Mouse (Mus musculus) right cerebral cortex, postnatal 36 days (tissue): ENCODE measurements around the gene Zdhhc1.

Experiments used
- DNase-seq, 2 experiments: peaks; one replicate each; pipeline ENCODE4 v3.0.0; 2022; ENCODE audit warnings: low spot score in 2 of 2, mixed read lengths in 1 of 2

Zdhhc1 gene

GRCm38 (mm10) chr8:105496439-105497180, at the start of gene Zdhhc1:
Gene Zdhhc1 (minus strand): TSS chr8:105496902.
- peak; percentile 74 to 79 for DNase-seq

GRCm38 (mm10) chr8:105545249-105545648, 48.5 kb upstream of the Zdhhc1 start:
- DNase-seq = peak in 1 of 2 experiments; percentile 26

GRCm38 (mm10) chr8:105544544-105545205, 48.0 kb upstream of the Zdhhc1 start:
- DNase-seq = no peak

- no peak for DNase-seq
These were observed 47.0 kb upstream of the Zdhhc1 start for GRCm38 (mm10) chr8:105543703-105544102.

- no peak for DNase-seq
These were observed 46.1 kb upstream of the Zdhhc1 start for GRCm38 (mm10) chr8:105542808-105543207.

DNA sequence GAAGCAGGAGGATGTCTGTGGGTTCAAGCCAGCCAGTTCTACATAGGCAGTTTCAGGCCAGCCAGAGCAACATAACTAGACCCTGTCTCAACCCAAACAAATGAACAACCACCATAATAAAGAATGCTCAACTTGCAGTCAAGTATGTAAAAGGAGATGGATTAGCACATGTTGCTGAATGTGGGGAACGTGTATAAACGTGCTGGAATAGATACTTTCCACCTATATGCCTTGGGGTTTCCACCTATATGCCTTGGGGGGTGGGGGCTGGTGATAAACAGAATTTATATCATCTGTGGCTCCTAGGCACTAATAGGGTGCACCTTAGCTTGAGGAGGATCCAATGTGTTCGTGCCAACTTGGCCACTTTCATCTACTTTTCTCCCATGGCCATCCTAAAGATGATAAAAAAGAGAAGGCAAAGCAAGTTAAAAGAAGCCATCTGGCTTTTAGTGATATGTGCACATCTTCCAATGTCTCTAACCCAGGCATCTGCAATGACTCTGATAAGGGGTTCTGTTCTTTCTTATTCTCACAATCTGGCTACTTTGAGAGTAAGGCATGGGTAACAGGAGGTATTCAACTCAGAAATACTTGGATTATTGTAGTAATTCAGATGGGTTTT, 45.4 kb upstream of the Zdhhc1 start:
- DNase-seq = no peak

DNA sequence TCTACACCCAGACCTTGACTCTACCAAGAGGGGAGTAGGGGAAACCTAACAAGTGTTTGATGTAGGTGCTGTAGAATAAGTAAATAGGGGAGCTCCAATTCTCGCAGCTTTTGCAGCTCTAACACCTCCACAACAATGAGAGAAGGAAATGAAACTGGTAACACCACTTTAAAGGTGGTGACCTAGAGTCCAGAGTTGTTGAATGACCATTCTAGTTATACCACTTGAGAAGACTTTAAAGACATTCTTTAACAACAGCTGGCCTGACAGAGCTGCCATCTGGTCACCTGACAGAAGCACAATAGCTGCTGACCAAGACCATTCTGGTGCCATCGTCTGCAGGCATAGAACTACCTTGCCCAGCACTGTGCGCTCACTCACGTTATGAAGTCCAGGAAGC, 42.2 kb upstream of the Zdhhc1 start:
- no peak for DNase-seq

GRCm38 (mm10) chr8:105537011-105537677, 40.4 kb upstream of the Zdhhc1 start:
- no peak for DNase-seq

- peak; percentile 31 to 58 for DNase-seq
These were observed 39.8 kb upstream of the Zdhhc1 start for GRCm38 (mm10) chr8:105536546-105536945.

GRCm38 (mm10) chr8:105533892-105534329, 37.2 kb upstream of the Zdhhc1 start:
- DNase-seq = no peak

- DNase-seq = no peak
These were observed 36.7 kb upstream of the Zdhhc1 start for GRCm38 (mm10) chr8:105533439-105533838.

DNA sequence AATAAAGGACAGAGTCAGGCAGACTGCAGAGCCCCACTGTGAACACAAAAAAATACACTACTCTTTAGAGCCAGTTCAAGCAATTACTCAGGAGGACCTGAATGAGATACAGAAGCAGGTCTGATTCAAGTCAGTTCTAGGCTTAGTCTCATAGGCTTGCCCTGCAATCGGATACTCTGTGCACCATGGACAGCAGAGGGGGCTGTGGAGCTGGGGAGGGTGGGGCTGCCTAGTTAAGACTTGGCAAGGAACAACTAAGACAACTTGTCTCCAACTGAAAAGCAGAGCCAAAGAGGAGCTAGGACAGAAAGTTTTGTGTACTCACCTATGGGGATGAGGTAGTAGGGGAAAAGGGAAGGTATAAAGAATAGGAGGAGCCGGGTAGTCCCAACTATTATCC, 35.1 kb upstream of the Zdhhc1 start:
- DNase-seq = no peak

DNA sequence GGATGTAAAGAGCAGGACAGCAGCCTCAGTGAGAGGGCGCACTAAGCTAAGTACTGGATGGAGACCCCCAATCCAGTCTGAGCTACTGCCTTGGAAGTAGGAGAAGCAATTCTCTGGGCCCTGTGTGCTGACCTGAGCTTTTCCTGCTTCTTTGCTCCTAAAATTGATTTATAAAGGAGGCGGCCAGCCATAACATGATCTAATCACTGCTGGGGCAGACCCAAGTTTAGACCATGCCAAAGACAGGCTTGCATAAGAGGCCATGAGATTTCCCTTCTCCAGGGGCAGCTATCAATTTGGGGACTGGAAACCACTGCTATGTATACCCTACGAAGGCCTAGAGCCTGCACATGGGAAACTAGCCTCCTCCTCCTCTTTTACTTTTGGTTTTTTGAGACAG, 32.6 kb upstream of the Zdhhc1 start:
- no peak for DNase-seq

GRCm38 (mm10) chr8:105528206-105528605, 31.5 kb upstream of the Zdhhc1 start:
- DNase-seq = no peak

DNA sequence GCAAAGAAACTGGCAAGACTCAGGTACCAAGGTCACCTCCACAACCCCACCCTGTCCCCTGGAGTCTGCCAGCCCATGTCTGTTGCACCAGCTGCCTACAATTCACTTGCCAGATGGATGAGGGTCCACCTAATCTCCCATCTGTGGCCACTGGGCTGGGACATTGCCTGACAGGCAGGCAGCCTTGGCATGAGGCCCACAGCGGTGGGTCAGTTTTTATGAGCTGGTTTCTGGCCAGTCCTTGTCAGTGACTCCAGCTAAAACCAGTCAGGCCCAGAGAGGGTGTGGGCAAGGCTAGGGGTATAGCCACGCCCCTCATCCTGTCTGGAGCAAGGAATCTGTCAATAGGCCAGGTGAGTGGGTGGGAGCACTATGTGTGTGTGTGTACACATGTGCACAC, 30.4 kb upstream of the Zdhhc1 start:
- DNase-seq = no peak

DNA sequence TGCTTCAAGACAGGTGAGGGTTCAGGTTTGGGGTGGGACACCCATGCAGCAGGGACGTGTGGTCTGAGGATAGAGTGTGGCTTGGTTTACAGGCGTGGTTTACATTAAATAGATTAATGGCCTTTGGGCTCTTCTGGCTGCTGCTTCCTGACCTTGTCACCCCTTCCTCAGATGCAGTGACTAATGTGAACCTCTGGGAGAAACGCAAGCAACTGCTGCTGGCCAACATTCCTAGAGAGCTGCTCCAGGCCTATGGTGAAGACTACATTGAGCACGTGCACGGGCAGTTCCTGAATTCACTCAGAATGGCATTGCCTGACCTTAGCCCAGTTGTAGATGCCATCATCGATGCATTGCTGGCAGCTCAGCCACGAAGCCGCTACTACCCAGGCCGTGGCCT, 26.2 kb upstream of the Zdhhc1 start:
- DNase-seq = no peak

GRCm38 (mm10) chr8:105521995-105522769, 25.5 kb upstream of the Zdhhc1 start:
- DNase-seq = no peak

DNA sequence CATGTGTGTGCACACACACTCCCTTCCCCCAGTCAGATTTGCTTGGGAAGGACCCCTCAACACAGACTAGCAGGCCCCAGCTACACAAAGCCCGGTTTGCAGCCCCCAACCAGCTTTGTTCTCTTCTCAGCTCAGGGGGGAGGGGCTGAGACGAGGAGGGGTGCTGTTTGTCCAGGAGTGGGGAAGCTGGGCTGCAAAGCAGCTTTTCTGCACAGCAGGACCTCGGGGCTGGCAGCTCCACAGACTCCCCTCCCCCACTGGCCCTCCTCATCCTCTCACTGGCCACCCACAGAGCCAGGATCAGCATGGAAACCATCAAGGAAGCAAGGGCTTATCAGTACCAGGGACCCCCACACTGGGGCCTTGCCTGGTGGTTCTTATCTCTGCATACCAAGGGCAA, 24.4 kb upstream of the Zdhhc1 start:
- DNase-seq = no peak

- DNase-seq = no peak
These were observed 23.8 kb upstream of the Zdhhc1 start for GRCm38 (mm10) chr8:105520521-105520920.

GRCm38 (mm10) chr8:105519591-105519990, 22.9 kb upstream of the Zdhhc1 start:
- DNase-seq = no peak
